Mouse (Mus musculus) testis, adult 2 months (tissue): ENCODE results near the gene Ppib.

Experiments used
- CTCF ChIP-seq: fragments of 200-500 bp; IDR thresholded peaks from 2 replicates; pipeline ENCODE4 v1.5.1; 2012; ENCODE audit warnings: low read depth, mild to moderate bottlenecking, inconsistent platforms, low read length, moderate library complexity; ENCODE audit not compliant: control insufficient read depth, insufficient read depth, insufficient replicate concordance
- POLR2A ChIP-seq: fragments of 200-500 bp; IDR thresholded peaks from 2 replicates; pipeline ENCODE4 v1.6.1; 2012; ENCODE audit warnings: low read depth, mild to moderate bottlenecking, inconsistent platforms, low read length, moderate library complexity; ENCODE audit not compliant: control insufficient read depth

- no peak for TF ChIP-seq CTCF
- TF ChIP-seq POLR2A = no peak
Measured at GRCm38 (mm10) chr9:66084171-66084570, 24.1 kb downstream of the Ppib start.
